Mouse (Mus musculus) heart, embryonic 11.5 days (tissue): ENCODE data around the gene Tmcc3. TPM values are rescaled to one million over a fixed set of nuclear protein-coding genes. Genes with fewer than 3 reads are reported as not detected.

Experiments
- ATAC-seq: fragments of 200-750 bp; cut with Nextera tagmentation; replicated peaks from 2 replicates; pipeline ENCODE4 v1.8.0; 2017; ENCODE audit warnings: moderate library complexity; ENCODE audit not compliant: insufficient number of reproducible peaks, low FRiP score, low TSS enrichment
- H3K27ac ChIP-seq: fragments of 300-500 bp; sonication (generic); 2 replicates; pipeline ENCODE4 v1.5.1; 2014; ENCODE audit warnings: mild to moderate bottlenecking, low read depth, low read length
- H3K27me3 ChIP-seq: fragments of 300-500 bp; sonication (generic); 2 replicates; pipeline ENCODE4 v1.6.1; 2014; ENCODE audit warnings: mild to moderate bottlenecking, low read length, mixed read lengths; ENCODE audit not compliant: control insufficient read depth, insufficient read depth
- H3K36me3 ChIP-seq: fragments of 300-500 bp; sonication (generic); 2 replicates; pipeline ENCODE4 v1.6.1; 2014; ENCODE audit warnings: mild to moderate bottlenecking, low read length, moderate library complexity, mixed read lengths; ENCODE audit not compliant: control insufficient read depth, insufficient read depth
- H3K4me1 ChIP-seq: fragments of 300-500 bp; sonication (generic); 2 replicates; pipeline ENCODE4 v1.6.1; 2014; ENCODE audit warnings: low read length; ENCODE audit not compliant: control insufficient read depth, insufficient read depth
- H3K4me2 ChIP-seq: fragments of 300-500 bp; sonication (generic); 2 replicates; pipeline ENCODE4 v1.6.1; 2014; ENCODE audit warnings: mild to moderate bottlenecking, moderate library complexity
- H3K4me3 ChIP-seq: fragments of 300-500 bp; sonication (generic); 2 replicates; pipeline ENCODE4 v1.5.1; 2014; ENCODE audit warnings: low read depth, low read length
- H3K9ac ChIP-seq: fragments of 300-500 bp; sonication (generic); 2 replicates; pipeline ENCODE4 v1.6.1; 2014; ENCODE audit warnings: mild to moderate bottlenecking, low read depth, low read length, moderate library complexity
- H3K9me3 ChIP-seq: fragments of 300-500 bp; sonication (generic); replicated peaks from 2 replicates; pipeline ENCODE4 v1.6.1; 2016; ENCODE audit warnings: low read length; ENCODE audit not compliant: control insufficient read depth
- WGBS: fragments of 180-500 bp; shearing (Covaris S2); extraction: QIAGEN DNeasy Blood & Tissue Kit; methylation state at CpG from one replicate; pipeline ENCODE4 v1.1.7; 2014; ENCODE audit not compliant: insufficient replicate concordance; 5-methylcytosine and 5-hydroxymethylcytosine counted together
- polyA plus RNA-seq: library from polyadenylated mRNA; unstranded; fragments of >200 nt; fragmentation: Nextera tagmentation; extraction: Ambion mirVana; gene quantifications from 2 replicates; pipeline ENCODE4 v1.2.1, GENCODE M21; 2014

Gene Tmcc3
- polyA plus RNA-seq, result 10.9 TPM in 2 replicates

DNA sequence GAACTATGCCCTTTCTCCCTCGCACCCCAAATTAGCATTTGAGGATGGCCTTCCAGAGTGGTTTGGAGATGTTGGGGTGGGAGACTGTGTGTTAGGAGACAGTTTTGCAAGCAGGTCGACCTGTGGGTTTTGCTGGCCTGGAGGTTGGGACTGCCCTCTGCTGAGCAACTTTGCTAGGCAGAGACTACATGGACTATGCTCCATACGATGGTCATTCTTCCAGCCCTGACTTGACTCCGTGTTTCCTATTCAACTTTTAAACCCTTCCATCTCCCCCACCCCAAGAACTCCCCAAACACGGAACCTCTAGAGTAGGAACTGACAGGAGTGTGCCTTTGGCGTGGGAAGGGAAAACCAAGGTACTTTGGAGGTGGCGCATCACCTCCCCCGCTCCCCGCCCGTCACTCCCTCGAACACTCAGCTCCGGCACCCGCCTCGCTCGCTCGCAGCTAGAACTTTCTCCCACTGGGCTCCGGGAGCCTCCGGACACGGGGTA lies at the start of gene Tmcc3:
Gene Tmcc3 (plus strand): TSS at position 439 of the 496 bp plus-strand sequence.
- peak within 1 kb of the TSS; percentile 62 for H3K9ac ChIP-seq
- 0 out of 2 replicates have a peak, but pooled peaks have one; percentile 7 for ATAC-seq
- no peak within 1 kb of the TSS for H3K27ac ChIP-seq
- H3K27me3 ChIP-seq, result peaks cover 8% of the 10 kb centered on the region
- H3K4me3 ChIP-seq, result peak within 1 kb of the TSS; percentile 51
- 3% methylated on average over 19 of the region's 19 CpGs for WGBS
- H3K4me1 ChIP-seq, result 0 out of 2 replicates have a peak, but pooled peaks cover 3% of the 10 kb centered on the region
- no peaks in the 10 kb centered on the region for H3K36me3 ChIP-seq
- H3K9me3 ChIP-seq, result no peaks in the 10 kb centered on the region
- H3K4me2 ChIP-seq, result peak within 1 kb of the TSS; percentile 88

GRCm38 (mm10) chr10:94262646-94263045 lies 49.1 kb upstream of the Tmcc3 start:
- H3K27me3 ChIP-seq, result no peaks in the 10 kb centered on the region
- no peak for ATAC-seq
- no peaks in the 10 kb centered on the region for H3K36me3 ChIP-seq
- H3K4me1 ChIP-seq, result no peaks in the 10 kb centered on the region
- no peak overlapping the region for H3K4me2 ChIP-seq
- no peaks in the 10 kb centered on the region for H3K9me3 ChIP-seq
- H3K9ac ChIP-seq, result no peak overlapping the region
- H3K27ac ChIP-seq, result no peak overlapping the region
- WGBS, result 83% methylated on average over 13 of the region's 13 CpGs
- no peak overlapping the region for H3K4me3 ChIP-seq

- Histone ChIP-seq H3K27ac (no peak overlapping the region), H3K4me3 (no peak overlapping the region), H3K9ac (no peak overlapping the region), H3K4me1 (no peaks in the 10 kb centered on the region), H3K27me3 (no peaks in the 10 kb centered on the region), H3K4me2 (no peak overlapping the region), H3K9me3 (no peaks in the 10 kb centered on the region), H3K36me3 (no peaks in the 10 kb centered on the region)
- no peak for ATAC-seq
- WGBS, result 75% methylated on average over 3 of the region's 3 CpGs
Observed at GRCm38 (mm10) chr10:94263211-94263610, 48.5 kb upstream of the Tmcc3 start.

DNA sequence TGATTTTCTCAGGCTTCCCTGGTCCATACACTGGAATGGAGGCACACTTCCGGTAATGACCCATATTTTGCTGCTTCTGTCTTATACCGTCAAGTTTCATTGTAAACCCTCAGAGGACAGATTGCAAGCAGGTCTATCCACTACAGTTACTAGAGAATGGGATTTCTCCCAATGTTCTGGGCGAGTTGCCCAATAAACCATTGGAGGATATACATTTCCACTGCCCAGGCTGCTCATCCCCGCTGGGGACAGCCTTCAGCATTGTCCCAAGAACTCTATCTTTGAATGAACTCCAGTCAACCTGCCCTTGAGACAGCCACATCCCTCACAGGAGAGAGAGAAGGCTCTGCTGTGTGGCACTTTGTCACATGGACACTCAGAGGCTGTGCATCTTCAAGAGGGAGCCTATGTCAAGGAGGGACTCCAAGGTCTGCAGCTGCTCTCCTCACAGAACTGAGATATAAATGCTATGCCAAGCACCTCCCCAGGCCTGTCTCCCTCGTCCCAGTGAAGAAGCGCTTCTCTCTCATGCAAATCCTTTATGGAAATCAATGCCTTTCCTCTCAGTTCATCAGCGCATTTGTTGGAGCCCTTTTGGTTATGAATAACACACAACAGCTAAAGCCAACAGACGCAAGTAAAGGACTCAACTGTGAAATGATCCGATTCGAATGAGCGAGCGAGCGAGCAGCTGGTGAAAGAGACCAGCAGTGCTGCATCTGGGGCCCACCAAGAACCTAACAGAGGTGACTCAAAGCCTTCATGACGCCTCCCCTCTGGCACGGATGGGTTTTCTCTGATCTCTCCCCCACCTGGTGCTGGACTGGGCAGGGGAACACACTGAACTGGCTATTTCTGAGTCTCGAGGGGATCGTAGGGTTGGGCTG lies 45.9 kb upstream of the Tmcc3 start:
- H3K9ac ChIP-seq, result no peak overlapping the region
- no peak overlapping the region for H3K27ac ChIP-seq
- no peak for ATAC-seq
- H3K27me3 ChIP-seq, result no peaks in the 10 kb centered on the region
- H3K9me3 ChIP-seq, result no peaks in the 10 kb centered on the region
- H3K4me1 ChIP-seq, result no peaks in the 10 kb centered on the region
- no peaks in the 10 kb centered on the region for H3K36me3 ChIP-seq
- 74% methylated on average over 17 of the region's 17 CpGs for WGBS
- H3K4me3 ChIP-seq, result no peak overlapping the region
- no peak overlapping the region for H3K4me2 ChIP-seq

- H3K4me2 ChIP-seq, result no peak overlapping the region
- no peak for ATAC-seq
Observed at GRCm38 (mm10) chr10:94275321-94275720, 36.4 kb upstream of the Tmcc3 start.

DNA sequence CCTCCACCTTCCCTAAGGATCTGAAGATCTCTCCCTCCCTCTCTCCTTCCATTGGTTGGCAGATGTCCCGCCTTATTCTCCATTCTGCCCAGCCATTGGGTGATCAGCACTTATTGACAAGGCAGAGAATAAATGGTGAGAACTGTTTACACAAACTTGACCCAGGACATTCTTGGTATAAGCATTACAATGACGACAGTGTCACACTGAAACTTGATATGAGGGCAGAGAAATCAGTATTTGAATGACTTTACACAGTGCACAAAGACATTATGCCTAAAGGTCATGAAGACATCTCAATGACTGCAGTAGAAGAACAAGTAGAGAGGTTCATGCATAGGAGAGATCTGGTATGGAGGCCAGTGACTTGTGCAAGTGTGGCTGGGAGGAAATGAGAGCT lies 35.2 kb upstream of the Tmcc3 start:
- no peak for ATAC-seq
- H3K9me3 ChIP-seq, result no peaks in the 10 kb centered on the region
- 56% methylated on average over 2 of the region's 2 CpGs for WGBS
- H3K36me3 ChIP-seq, result no peaks in the 10 kb centered on the region
- no peak overlapping the region for H3K4me2 ChIP-seq
- no peaks in the 10 kb centered on the region for H3K27me3 ChIP-seq
- H3K4me3 ChIP-seq, result no peak overlapping the region
- no peak overlapping the region for H3K9ac ChIP-seq
- H3K4me1 ChIP-seq, result no peaks in the 10 kb centered on the region
- H3K27ac ChIP-seq, result no peak overlapping the region

More at GRCm38 (mm10) chr10:94275321-94275720, 36.4 kb upstream of the Tmcc3 start:
- Histone ChIP-seq H3K9me3 (no peaks in the 10 kb centered on the region), H3K4me1 (no peaks in the 10 kb centered on the region), H3K36me3 (no peaks in the 10 kb centered on the region), H3K27me3 (no peaks in the 10 kb centered on the region), H3K4me3 (no peak overlapping the region), H3K27ac (no peak overlapping the region), H3K9ac (no peak overlapping the region)
- 32% methylated on average over 3 of the region's 3 CpGs for WGBS

- Histone ChIP-seq H3K27me3 (no peaks in the 10 kb centered on the region), H3K36me3 (no peaks in the 10 kb centered on the region), H3K9ac (no peak overlapping the region), H3K4me2 (no peak overlapping the region), H3K4me1 (no peaks in the 10 kb centered on the region), H3K27ac (no peak overlapping the region), H3K9me3 (no peaks in the 10 kb centered on the region), H3K4me3 (no peak overlapping the region)
- WGBS, result 89% methylated on average over 8 of the region's 8 CpGs
- no peak for ATAC-seq
Observed at GRCm38 (mm10) chr10:94282179-94282578, 29.6 kb upstream of the Tmcc3 start.

DNA sequence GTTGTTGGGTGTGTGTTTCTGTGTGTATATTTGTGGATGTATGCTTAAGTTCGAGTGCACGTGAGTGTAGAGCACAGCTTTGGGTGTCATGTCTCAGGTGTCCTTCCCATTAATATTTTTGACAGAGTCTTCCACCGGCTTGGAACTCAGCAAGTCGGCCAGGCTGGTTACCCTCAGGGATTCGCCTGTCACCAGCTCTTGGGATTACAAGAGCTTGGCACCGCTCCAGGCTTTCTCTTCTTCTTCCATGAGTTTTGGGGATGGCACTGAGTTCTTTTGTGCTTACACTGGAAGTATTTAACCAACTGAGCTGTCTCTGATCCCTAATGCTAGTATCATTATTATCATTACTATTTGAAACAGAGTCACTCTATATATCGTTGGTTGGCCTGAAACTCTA lies 29.0 kb upstream of the Tmcc3 start:
- no peaks in the 10 kb centered on the region for H3K36me3 ChIP-seq
- no peak overlapping the region for H3K4me3 ChIP-seq
- H3K27ac ChIP-seq, result no peak overlapping the region
- H3K27me3 ChIP-seq, result no peaks in the 10 kb centered on the region
- 78% methylated on average over 7 of the region's 7 CpGs for WGBS
- no peak for ATAC-seq
- no peaks in the 10 kb centered on the region for H3K9me3 ChIP-seq
- no peaks in the 10 kb centered on the region for H3K4me1 ChIP-seq
- H3K9ac ChIP-seq, result no peak overlapping the region
- H3K4me2 ChIP-seq, result no peak overlapping the region
